In genomic region chr7:132296661-132297443, GRCm38 (mm10) we compare ENCODE assay signal across 19 mouse cellular contexts. TPM values are rescaled to one million over a fixed set of nuclear protein-coding genes. Genes with fewer than 3 reads are reported as not detected.
DNase-seq lines count a peak whose midpoint lies in the region; ATAC-seq lines count a peak whose summit lies in the region.
"Had no signal": no experiment of that assay in that cellular context is flagged by ENCODE, and none has a peak within 500 bp of the region (broad histone marks: within the 10 kb centered on the region; RNA-seq: fewer than 3 reads in every experiment).

No protein-coding gene starts in this region.

- no peak overlapping the region for H3K4me2 ChIP-seq in kidney, embryonic 15.5 days
- H3K4me2 ChIP-seq: embryonic facial prominence, embryonic 15.5 days; heart, embryonic 12.5 days had no signal

- peak; percentile 46 for DNase-seq in adrenal gland, adult 8-10 months
- no peak for DNase-seq in adrenal gland, postnatal 25 days
- peak; percentile 47 for DNase-seq in kidney, adult 11 months
- DNase-seq in adrenal gland, postnatal 10 days: peak; percentile 48
- peak; percentile 79 for DNase-seq in kidney, postnatal 14 days
- DNase-seq in left cerebral cortex, adult 8-10 months (ENCODE audit: low spot score in 2 of 2): no peak
- no peak for DNase-seq in urinary bladder, adult 18-20 months (ENCODE audit: low spot score in 2 of 2)
- DNase-seq: embryo, embryonic 11 days; gastrocnemius, postnatal 25 days; heart, postnatal 4 days; midbrain, embryonic 14.5 days; retina, postnatal 1 day; thymus, adult 2 months had no signal

- WGBS in kidney, embryonic 15.5 days: 52% methylated on average over 4 of the region's 4 CpGs

- peaks cover 44% of the 10 kb centered on the region for H3K4me1 ChIP-seq in kidney, embryonic 15.5 days
- H3K4me1 ChIP-seq: heart, embryonic 12.5 days had no signal

- no peak for ATAC-seq in kidney, embryonic 15.5 days (replicated peaks; ENCODE audit: low FRiP score)
- ATAC-seq: hindbrain, embryonic 16.5 days had no signal

- no peak overlapping the region for H3K9ac ChIP-seq in kidney, embryonic 15.5 days
- H3K9ac ChIP-seq: embryonic facial prominence, embryonic 15.5 days; heart, embryonic 12.5 days had no signal

- H3K4me3 ChIP-seq in kidney, embryonic 15.5 days (replicated peaks): no peak overlapping the region
- H3K4me3 ChIP-seq: embryonic facial prominence, embryonic 15.5 days; heart, embryonic 12.5 days; myocyte had no signal

- no peak overlapping the region for H3K27ac ChIP-seq in kidney, embryonic 15.5 days
- H3K27ac ChIP-seq: embryonic facial prominence, embryonic 15.5 days; kidney, postnatal 0 days had no signal

- H3K36me3 ChIP-seq in kidney, embryonic 15.5 days: no peaks in the 10 kb centered on the region
- H3K36me3 ChIP-seq: embryonic facial prominence, embryonic 15.5 days; heart, embryonic 12.5 days had no signal

- no peaks in the 10 kb centered on the region for H3K9me3 ChIP-seq in kidney, embryonic 15.5 days (replicated peaks)
- H3K9me3 ChIP-seq: embryonic facial prominence, embryonic 15.5 days had no signal

- no peaks in the 10 kb centered on the region for H3K27me3 ChIP-seq in kidney, embryonic 15.5 days
- H3K27me3 ChIP-seq: embryonic facial prominence, embryonic 15.5 days; heart, embryonic 12.5 days had no signal

RNA-seq across cellular contexts. Expression of gene Chst15, which starts 20.2 kb away (rescaled TPM):
- 10 to 100 TPM; 43.2 to 63.6 (median 51.2) TPM for total RNA-seq in adrenal gland, adult 8-10 months (2022)
- total RNA-seq in adrenal gland, postnatal 25 days (2021): 33.6 and 41.1 TPM in 2 replicates
- polyA plus RNA-seq in kidney, embryonic 15.5 days (2015; fragmentation: Nextera tagmentation; extraction: Ambion mirVana): 17.8 and 19.3 TPM in 2 replicates
- 10 to 100 TPM; 39.3 to 40.3 TPM for total RNA-seq in adrenal gland, postnatal 10 days (2021)
- total RNA-seq in left cerebral cortex, adult 8-10 months (2022): 10 to 100 TPM; 46.3 to 57.0 (median 52.6) TPM

Comparison
In these comparisons a context has a peak if more than half of its experiments do, and no peak if none do; other contexts are left out.
1. DNase-seq: peak in adrenal gland, adult 8-10 months (single experiment), kidney, adult 11 months (single experiment), adrenal gland, postnatal 10 days (single experiment) and kidney, postnatal 14 days (single experiment); none in adrenal gland, postnatal 25 days (single experiment), left cerebral cortex, adult 8-10 months (0 of 2) and urinary bladder, adult 18-20 months (0 of 2).